Mouse (Mus musculus) kidney, embryonic 15.5 days (tissue): ENCODE data around the gene Hes6. TPM values are rescaled to one million over a fixed set of nuclear protein-coding genes. Genes with fewer than 3 reads are reported as not detected.

Experiments
- ATAC-seq: fragments of 200-750 bp; cut with Nextera tagmentation; replicated peaks from 2 replicates; pipeline ENCODE4 v1.8.0; 2017; ENCODE audit warnings: moderate TSS enrichment; ENCODE audit not compliant: low FRiP score
- H3K27ac ChIP-seq: fragments of 300-500 bp; sonication (generic); 2 replicates; pipeline ENCODE4 v1.5.1; 2015; ENCODE audit warnings: mild to moderate bottlenecking, inconsistent platforms
- H3K27me3 ChIP-seq: fragments of 300-500 bp; sonication (generic); 2 replicates; pipeline ENCODE4 v1.6.1; 2015; ENCODE audit warnings: inconsistent platforms
- H3K36me3 ChIP-seq: fragments of 300-500 bp; sonication (generic); 2 replicates; pipeline ENCODE4 v1.6.1; 2015; ENCODE audit warnings: inconsistent platforms
- H3K4me1 ChIP-seq: fragments of 300-500 bp; sonication (generic); 2 replicates; pipeline ENCODE4 v1.6.1; 2015; ENCODE audit warnings: inconsistent platforms
- H3K4me2 ChIP-seq: fragments of 300-500 bp; sonication (generic); 2 replicates; pipeline ENCODE4 v1.6.1; 2015; ENCODE audit warnings: moderate library complexity, mild to moderate bottlenecking, inconsistent platforms
- H3K4me3 ChIP-seq: fragments of 300-500 bp; sonication (generic); replicated peaks from 2 replicates; pipeline ENCODE4 v1.5.1; 2015; ENCODE audit warnings: mild to moderate bottlenecking, inconsistent platforms
- H3K9ac ChIP-seq: fragments of 300-500 bp; sonication (generic); 2 replicates; pipeline ENCODE4 v1.6.1; 2015; ENCODE audit warnings: mild to moderate bottlenecking, inconsistent platforms
- H3K9me3 ChIP-seq: fragments of 300-500 bp; sonication (generic); replicated peaks from 2 replicates; pipeline ENCODE4 v1.6.1; 2016; ENCODE audit warnings: inconsistent platforms
- WGBS: fragments of 180-500 bp; shearing (Covaris S2); methylation state at CpG from one replicate; pipeline ENCODE4 v1.1.7; 2015; ENCODE audit warnings: mixed read lengths; 5-methylcytosine and 5-hydroxymethylcytosine counted together
- polyA plus RNA-seq: library from polyadenylated mRNA; unstranded; fragments of >200 nt; fragmentation: Nextera tagmentation; extraction: Ambion mirVana; gene quantifications from 2 replicates; pipeline ENCODE4 v1.2.1, GENCODE M21; 2015

Hes6 gene
- polyA plus RNA-seq, 1 experiment from 2014 or later, result 70.0 TPM

DNA sequence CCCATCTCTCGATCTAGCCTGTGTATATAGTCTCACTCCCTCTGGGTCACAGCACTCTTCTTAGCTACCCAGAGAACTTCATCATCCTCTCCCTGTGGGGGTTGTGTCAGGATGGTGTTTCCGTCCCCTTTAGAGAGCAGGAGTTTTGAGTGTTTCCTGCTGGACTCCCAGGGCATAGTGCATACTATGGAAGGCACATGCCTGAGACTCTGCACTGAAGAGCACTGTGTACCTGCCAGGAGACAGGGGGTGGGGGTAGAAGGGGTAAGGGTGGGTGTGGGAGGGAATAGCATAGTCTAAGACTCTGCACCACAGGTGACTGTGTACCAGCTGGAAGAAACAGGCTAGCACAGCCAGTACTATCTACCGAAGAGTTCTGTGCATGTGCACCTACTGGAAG lies 40.5 kb upstream of the Hes6 start:
- Histone ChIP-seq H3K4me2 (no peak overlapping the region), H3K27me3 (no peaks in the 10 kb centered on the region), H3K27ac (0 out of 2 replicates have a peak overlapping the region, but pooled peaks have one; percentile 81), H3K9ac (no peak overlapping the region), H3K9me3 (no peaks in the 10 kb centered on the region), H3K4me1 (peaks cover 66% of the 10 kb centered on the region), H3K4me3 (no peak overlapping the region), H3K36me3 (no peaks in the 10 kb centered on the region; the same call in 1 of the 2 replicates)
- WGBS, result 68% methylated on average over 3 of the region's 3 CpGs
- no peak for ATAC-seq

DNA sequence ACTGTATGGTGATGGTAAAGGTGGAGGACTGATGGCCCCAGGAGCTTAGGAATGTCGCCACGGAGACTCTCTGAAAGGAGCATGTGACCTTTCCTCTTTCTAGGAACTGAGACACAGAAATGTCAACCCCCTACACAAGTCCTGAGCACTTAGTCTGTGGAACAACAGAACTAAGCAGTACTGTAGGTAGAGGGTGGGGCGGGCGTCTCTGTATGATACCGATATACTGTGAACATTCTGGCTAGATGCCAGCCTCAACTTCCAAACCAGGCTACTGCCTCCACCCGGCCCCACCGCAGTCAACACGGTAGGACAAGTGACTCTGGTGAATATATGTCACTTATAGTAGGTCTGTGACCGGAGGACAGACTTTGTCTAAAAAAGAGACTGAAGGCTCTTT lies 40.1 kb upstream of the Hes6 start:
- H3K27ac ChIP-seq, result no peak overlapping the region
- 79% methylated on average over 9 of the region's 9 CpGs for WGBS
- no peaks in the 10 kb centered on the region for H3K27me3 ChIP-seq
- H3K4me2 ChIP-seq, result no peak overlapping the region
- peaks cover 69% of the 10 kb centered on the region for H3K4me1 ChIP-seq
- H3K4me3 ChIP-seq, result no peak overlapping the region
- no peak overlapping the region for H3K9ac ChIP-seq
- ATAC-seq, result no peak
- H3K9me3 ChIP-seq, result no peaks in the 10 kb centered on the region
- H3K36me3 ChIP-seq, result peaks cover 2% of the 10 kb centered on the region; the same call in 1 of the 2 replicates

DNA sequence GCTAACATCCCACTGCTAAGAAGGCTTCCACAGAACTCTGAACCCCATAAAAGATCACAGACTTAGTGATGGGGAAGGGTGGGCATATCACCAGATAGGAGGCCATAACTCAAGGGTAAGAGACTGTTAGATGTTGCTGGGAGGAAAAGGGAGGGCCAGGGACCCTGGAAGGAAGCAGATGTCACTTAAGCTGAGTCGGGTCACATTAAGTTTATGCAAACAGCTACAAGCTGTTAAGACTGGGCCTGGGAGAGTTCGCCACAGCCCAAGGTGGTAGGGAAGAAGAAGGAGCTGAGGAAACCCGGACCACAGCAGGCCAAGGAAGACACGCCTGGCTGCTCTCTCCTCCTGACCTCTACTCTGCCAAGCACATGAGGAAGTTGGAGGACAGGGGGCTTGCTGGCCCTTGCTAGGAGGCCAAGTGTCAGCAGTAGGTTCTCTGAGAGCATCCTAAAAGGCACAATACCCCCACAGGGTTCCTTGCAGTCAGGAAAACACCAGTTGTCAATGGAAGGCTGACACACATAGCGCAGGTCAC lies 37.8 kb upstream of the Hes6 start:
- Histone ChIP-seq H3K4me1 (peaks cover 57% of the 10 kb centered on the region), H3K4me3 (no peak overlapping the region), H3K4me2 (no peak overlapping the region), H3K9ac (no peak overlapping the region), H3K9me3 (peaks cover 4% of the 10 kb centered on the region; the same call in 1 of the 2 replicates), H3K36me3 (peaks cover 20% of the 10 kb centered on the region), H3K27me3 (no peaks in the 10 kb centered on the region), H3K27ac (peak overlapping the region; percentile 69)
- WGBS, result 28% methylated on average over 5 of the region's 5 CpGs
- peak; percentile 40; the same call in 1 of the 2 replicates for ATAC-seq

DNA sequence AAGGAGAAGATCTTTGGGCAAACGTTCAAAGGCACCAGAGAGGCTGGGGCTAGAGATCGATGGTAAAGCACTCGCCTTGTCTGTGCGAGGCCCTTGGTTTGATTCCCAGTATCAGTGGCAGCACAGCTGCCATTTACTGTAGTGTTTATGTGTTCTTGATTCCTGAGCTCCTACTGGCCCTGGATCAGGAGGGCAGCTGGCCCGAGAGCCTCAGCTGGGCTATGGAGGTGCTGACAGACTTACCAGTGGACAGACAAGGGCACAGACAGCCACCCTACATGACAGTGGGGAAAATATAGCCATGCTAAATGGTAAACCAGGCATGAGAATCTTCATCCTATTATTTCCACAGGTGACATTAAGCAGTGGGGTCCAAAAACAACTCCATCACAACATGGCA lies 37.0 kb upstream of the Hes6 start:
- Histone ChIP-seq H3K9ac (no peak overlapping the region), H3K4me3 (no peak overlapping the region), H3K9me3 (peaks cover 4% of the 10 kb centered on the region; the same call in 1 of the 2 replicates), H3K27ac (peak overlapping the region; percentile 69; the same call in 1 of the 2 replicates), H3K4me2 (no peak overlapping the region), H3K27me3 (no peaks in the 10 kb centered on the region), H3K36me3 (peaks cover 20% of the 10 kb centered on the region), H3K4me1 (peaks cover 56% of the 10 kb centered on the region)
- 75% methylated on average over 5 of the region's 5 CpGs for WGBS
- no peak for ATAC-seq

DNA sequence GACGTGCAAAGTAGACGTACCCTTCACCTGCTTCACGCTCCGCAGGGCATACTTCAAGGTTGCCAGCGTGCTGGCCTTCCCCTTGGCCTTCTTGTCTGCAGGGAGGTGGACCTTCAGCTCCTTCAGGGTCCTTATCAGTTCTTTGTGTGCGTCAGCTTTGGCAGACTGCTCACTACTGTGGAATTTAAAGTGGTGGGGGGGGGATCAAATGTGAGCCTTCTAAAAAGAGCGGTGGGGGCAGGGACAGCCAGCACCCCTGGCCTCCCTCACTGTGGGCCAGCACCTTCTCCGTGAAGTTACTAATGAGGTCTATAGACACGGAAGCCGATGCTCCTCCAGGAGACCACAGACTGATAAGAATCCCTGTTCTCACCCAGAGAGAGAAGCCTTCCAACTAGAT lies 34.9 kb upstream of the Hes6 start:
- no peaks in the 10 kb centered on the region for H3K27me3 ChIP-seq
- H3K36me3 ChIP-seq, result peaks cover 28% of the 10 kb centered on the region
- no peak for ATAC-seq
- H3K4me3 ChIP-seq, result no peak overlapping the region
- H3K4me2 ChIP-seq, result no peak overlapping the region
- WGBS, result 84% methylated on average over 10 of the region's 10 CpGs
- H3K27ac ChIP-seq, result no peak overlapping the region
- H3K4me1 ChIP-seq, result peaks cover 46% of the 10 kb centered on the region
- H3K9me3 ChIP-seq, result peaks cover 4% of the 10 kb centered on the region; the same call in 1 of the 2 replicates
- H3K9ac ChIP-seq, result no peak overlapping the region

DNA sequence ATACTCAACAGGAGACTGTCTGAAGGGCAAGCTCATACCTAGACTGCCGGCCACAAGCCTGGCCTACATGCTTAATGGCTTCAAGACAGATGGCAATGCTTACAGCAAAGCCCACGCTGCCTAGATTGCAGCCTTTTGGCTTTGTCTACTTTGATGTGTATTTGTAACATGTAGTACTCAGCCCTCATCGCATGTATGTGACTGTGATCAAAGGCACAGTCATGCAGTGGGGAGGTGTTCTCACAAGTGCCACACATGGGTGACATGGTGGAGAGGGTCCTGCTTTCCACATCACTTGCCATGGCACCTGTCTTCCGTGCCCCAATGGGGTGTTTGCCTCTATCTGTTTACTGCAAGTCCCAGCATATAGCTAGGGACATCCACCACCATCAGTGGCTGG lies 32.7 kb upstream of the Hes6 start:
- Histone ChIP-seq H3K27me3 (no peaks in the 10 kb centered on the region), H3K4me1 (peaks cover 39% of the 10 kb centered on the region), H3K36me3 (peaks cover 28% of the 10 kb centered on the region), H3K9ac (no peak overlapping the region), H3K4me3 (no peak overlapping the region), H3K9me3 (peaks cover 4% of the 10 kb centered on the region; the same call in 1 of the 2 replicates), H3K4me2 (no peak overlapping the region), H3K27ac (peak overlapping the region; percentile 59)
- ATAC-seq, result no peak
- 84% methylated on average over 4 of the region's 4 CpGs for WGBS

DNA sequence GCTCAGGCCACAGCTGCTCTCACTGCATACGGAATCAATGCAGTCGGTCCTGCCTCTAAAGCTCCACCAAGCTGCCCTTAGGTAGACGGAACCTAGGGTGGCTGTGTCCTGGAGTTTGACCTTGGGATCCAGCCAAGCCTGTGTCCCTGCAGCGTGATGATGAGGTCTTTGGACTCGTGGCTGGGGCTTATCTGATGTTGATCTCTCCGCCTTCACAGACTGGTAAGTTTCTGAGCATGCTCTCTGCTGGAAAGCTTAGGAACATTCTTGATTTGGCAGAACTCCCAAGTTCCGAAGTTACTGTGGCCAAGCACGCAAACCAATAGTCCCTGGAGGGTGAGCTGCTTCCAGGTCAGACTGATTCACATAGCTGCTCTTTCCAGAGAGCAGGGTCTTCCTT lies 32.2 kb upstream of the Hes6 start:
- peak overlapping the region; percentile 59 for H3K27ac ChIP-seq
- WGBS, result 56% methylated on average over 8 of the region's 8 CpGs

DNA sequence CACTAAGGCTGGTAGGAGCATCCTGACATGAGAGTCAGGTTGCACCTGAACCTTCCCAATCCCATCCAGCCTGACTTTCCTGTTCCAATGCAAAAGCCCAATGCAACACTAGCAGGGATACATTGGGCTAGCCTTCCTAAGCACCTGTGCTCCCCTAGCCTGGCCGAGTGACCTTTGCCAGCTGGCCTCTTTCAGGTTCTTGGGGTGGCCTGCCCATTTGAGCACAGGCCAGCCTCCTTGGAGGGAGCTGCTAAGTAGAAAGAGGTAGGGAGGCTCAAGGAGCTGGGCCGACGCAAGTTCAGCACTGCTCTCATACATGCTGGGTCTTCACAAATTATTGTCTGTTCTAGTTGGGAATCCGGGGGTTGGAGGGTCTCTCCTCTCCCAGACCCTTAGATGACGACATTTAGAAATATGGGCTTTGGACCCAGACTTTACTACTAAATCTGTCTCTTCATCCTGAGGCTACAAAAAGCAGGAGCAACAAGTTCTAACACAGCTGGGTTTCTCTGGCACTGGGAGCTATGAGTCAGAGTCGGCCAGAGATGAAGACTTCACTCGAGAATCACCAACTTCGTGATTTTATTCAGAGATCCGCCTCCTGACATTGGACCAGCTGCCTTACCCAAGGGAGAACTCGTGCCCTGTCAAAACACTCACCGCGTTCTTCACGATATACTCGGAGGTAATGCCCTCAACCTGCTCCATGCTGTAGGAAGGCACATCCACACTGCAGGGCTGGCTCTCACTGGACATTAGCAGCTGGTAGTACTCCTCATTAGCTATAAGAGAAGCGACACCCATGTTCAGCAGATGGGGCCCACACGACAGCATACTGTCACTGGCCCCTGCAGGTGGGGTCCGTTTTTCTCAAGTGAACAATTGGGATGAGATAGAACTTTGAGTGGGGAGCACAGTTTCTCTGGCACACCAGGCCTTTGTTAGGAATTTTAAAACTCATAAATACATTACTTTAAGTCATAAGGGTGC lies 31.3 kb upstream of the Hes6 start:
- no peak overlapping the region for H3K4me3 ChIP-seq
- H3K9me3 ChIP-seq, result peaks cover 4% of the 10 kb centered on the region; the same call in 1 of the 2 replicates
- no peak for ATAC-seq
- H3K27me3 ChIP-seq, result no peaks in the 10 kb centered on the region
- H3K9ac ChIP-seq, result no peak overlapping the region
- WGBS, result 78% methylated on average over 17 of the region's 17 CpGs
- no peak overlapping the region for H3K4me2 ChIP-seq
- peak overlapping the region; percentile 59 for H3K27ac ChIP-seq
- peaks cover 30% of the 10 kb centered on the region for H3K4me1 ChIP-seq
- H3K36me3 ChIP-seq, result peaks cover 39% of the 10 kb centered on the region

More for the DNA sequence above, 32.2 kb upstream of the Hes6 start:
- no peak overlapping the region for H3K4me3 ChIP-seq
- ATAC-seq, result peak; percentile 30; the same call in 1 of the 2 replicates
- H3K9ac ChIP-seq, result no peak overlapping the region
- peaks cover 30% of the 10 kb centered on the region for H3K36me3 ChIP-seq
- no peak overlapping the region for H3K4me2 ChIP-seq
- peaks cover 34% of the 10 kb centered on the region for H3K4me1 ChIP-seq
- no peaks in the 10 kb centered on the region for H3K27me3 ChIP-seq
- peaks cover 4% of the 10 kb centered on the region; the same call in 1 of the 2 replicates for H3K9me3 ChIP-seq

DNA sequence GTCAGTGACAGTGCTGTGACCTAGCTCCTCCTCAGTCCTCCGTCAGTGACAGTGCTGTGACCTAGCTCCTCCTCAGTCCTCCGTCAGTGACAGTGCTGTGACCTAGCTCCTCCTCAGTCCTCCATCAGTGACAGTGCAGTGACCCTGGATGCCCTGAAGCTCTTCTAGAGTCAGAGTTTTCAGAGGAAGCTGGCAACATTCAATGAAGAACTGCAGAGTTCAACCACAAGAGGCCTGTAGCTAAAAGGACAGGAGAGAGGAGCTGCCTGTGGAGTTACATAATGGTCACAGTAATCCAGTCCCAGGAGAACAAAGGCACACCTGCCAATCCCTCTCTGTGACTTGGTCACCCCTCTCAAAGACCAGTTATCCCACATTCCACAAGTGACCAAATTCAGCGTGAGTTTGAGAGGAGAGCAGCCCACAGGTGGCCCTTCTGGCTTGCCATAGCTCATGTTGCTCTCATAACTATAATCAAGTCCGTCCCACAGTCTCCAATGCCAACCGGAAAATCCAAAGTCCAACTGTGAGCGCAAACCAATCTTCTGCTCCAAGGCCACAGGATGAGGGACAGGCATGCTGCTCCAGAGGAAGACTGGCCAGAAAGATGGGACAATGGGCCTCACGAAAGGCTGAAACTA lies 28.6 kb upstream of the Hes6 start:
- ATAC-seq, result no peak
- Histone ChIP-seq H3K4me2 (no peak overlapping the region), H3K27me3 (no peaks in the 10 kb centered on the region), H3K27ac (no peak overlapping the region), H3K36me3 (peaks cover 29% of the 10 kb centered on the region), H3K9me3 (peaks cover 1% of the 10 kb centered on the region; the same call in 1 of the 2 replicates), H3K4me3 (no peak overlapping the region), H3K9ac (no peak overlapping the region), H3K4me1 (peaks cover 20% of the 10 kb centered on the region)
- 79% methylated on average over 7 of the region's 7 CpGs for WGBS

DNA sequence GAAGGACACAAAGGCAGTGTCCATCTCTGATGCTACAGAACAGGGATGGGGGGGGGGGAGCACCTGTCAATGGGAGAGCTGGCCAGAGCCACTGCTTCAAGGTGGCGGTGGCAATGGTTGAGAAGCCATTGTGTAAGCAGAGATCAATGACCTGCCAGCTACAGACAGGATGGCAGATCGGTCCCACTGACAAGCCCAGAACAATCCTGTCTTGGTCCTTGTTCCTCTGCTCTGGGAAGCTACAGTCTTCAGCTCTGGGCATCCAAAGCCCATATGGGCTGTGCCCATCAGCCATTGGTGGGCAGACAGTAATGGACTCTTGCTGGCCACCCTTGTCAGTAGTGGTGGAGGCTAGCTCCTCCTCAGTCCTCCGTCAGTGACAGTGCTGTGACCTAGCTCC lies 28.0 kb upstream of the Hes6 start:
- Histone ChIP-seq H3K4me3 (no peak overlapping the region), H3K27ac (no peak overlapping the region), H3K4me1 (peaks cover 19% of the 10 kb centered on the region), H3K9me3 (no peaks in the 10 kb centered on the region), H3K27me3 (no peaks in the 10 kb centered on the region), H3K4me2 (no peak overlapping the region), H3K9ac (no peak overlapping the region), H3K36me3 (peaks cover 25% of the 10 kb centered on the region; the same call in 1 of the 2 replicates)
- no peak for ATAC-seq
- WGBS, result 98% methylated on average over 3 of the region's 3 CpGs

DNA sequence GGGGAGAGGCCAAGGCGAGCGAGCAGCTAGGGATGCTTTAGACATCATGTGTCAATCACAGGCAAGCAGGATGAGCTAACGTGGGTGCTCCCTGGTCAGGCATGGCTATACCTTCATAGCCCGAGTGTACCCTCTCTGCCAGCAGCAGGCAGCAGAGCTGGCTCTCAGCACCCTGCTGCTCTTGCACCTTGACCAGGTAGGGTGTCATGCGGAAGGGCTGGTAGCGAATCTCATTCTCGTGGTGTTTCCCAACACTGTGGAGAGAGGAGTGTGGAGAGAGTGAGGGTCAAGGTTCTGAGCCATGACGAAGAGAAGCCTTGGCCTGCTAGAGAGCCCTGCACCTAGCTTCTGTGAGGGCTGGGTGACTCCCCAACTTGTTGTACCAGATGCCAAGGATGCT lies 25.9 kb upstream of the Hes6 start:
- Histone ChIP-seq H3K36me3 (peaks cover 25% of the 10 kb centered on the region; the same call in 1 of the 2 replicates), H3K27ac (no peak overlapping the region), H3K4me1 (peaks cover 20% of the 10 kb centered on the region), H3K4me2 (no peak overlapping the region), H3K9ac (no peak overlapping the region), H3K27me3 (no peaks in the 10 kb centered on the region), H3K4me3 (no peak overlapping the region), H3K9me3 (no peaks in the 10 kb centered on the region)
- ATAC-seq, result no peak
- WGBS, result 88% methylated on average over 8 of the region's 8 CpGs

DNA sequence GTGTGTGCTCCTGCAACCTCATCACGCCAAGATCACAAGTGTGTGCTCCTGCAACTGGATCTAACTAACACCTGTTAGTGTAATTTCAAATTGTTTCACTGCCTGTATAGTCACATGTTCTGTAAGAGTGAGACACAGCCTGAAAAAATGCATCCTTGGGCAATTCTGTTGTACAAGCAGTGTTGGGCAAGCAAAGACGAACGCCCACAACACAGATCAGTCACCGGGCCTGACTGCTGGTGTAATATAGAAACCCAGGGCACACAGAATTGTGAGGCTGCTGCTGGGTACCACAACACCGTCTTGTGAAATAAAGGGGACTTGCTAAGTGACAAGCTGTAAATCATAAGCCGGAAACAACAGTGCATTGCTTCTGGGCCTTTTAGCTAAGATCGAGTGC lies 23.7 kb upstream of the Hes6 start:
- no peak overlapping the region for H3K4me3 ChIP-seq
- H3K27ac ChIP-seq, result no peak overlapping the region
- no peak for ATAC-seq
- peaks cover 17% of the 10 kb centered on the region for H3K4me1 ChIP-seq
- H3K36me3 ChIP-seq, result peaks cover 18% of the 10 kb centered on the region; the same call in 1 of the 2 replicates
- H3K9ac ChIP-seq, result no peak overlapping the region
- no peaks in the 10 kb centered on the region for H3K27me3 ChIP-seq
- no peak overlapping the region for H3K4me2 ChIP-seq
- WGBS, result 70% methylated on average over 7 of the region's 7 CpGs
- H3K9me3 ChIP-seq, result no peaks in the 10 kb centered on the region
